Mouse (Mus musculus): Measurements from ENCODE around the gene Rtp1. TPM values are rescaled to one million over a fixed set of nuclear protein-coding genes. Genes with fewer than 3 reads are reported as not detected.

Rtp1 gene
- polyA plus RNA-seq, 1 experiment from 2014 or later: not detected

GRCm38 (mm10) chr16:23456534-23456933 is 27.6 kb downstream of the Rtp1 start:
- H3K36me3 ChIP-seq: no peaks in the 10 kb centered on the region
- no peaks in the 10 kb centered on the region for H3K9me3 ChIP-seq (replicated peaks)
- 48% methylated on average over 3 of the region's 3 CpGs for WGBS
- no peak overlapping the region for H3K4me2 ChIP-seq
- H3K4me1 ChIP-seq (replicated peaks): peaks cover 11% of the 10 kb centered on the region
- H3K4me3 ChIP-seq: no peak overlapping the region
- peaks cover 3% of the 10 kb centered on the region; the same call in 1 of the 2 replicates for H3K27me3 ChIP-seq (replicated peaks)
- no peak overlapping the region; the same call in 1 of the 2 replicates for H3K27ac ChIP-seq (ENCODE audit: poor library complexity, severe bottlenecking)
- H3K9ac ChIP-seq: no peak overlapping the region
- ATAC-seq (ENCODE audit: insufficient number of reproducible peaks, low FRiP score): peak; percentile 42; the same call in 1 of the 2 replicates

- H3K4me2 ChIP-seq: no peak overlapping the region
- no peaks in the 10 kb centered on the region for H3K9me3 ChIP-seq (replicated peaks)
- peaks cover 9% of the 10 kb centered on the region; the same call in 1 of the 2 replicates for H3K4me1 ChIP-seq (replicated peaks)
- ATAC-seq (ENCODE audit: insufficient number of reproducible peaks, low FRiP score): no peak
- WGBS: 78% methylated on average over 5 of the region's 5 CpGs
- no peak overlapping the region for H3K4me3 ChIP-seq
- no peak overlapping the region for H3K27ac ChIP-seq (ENCODE audit: poor library complexity, severe bottlenecking)
- no peaks in the 10 kb centered on the region for H3K36me3 ChIP-seq
- no peak overlapping the region for H3K9ac ChIP-seq
- H3K27me3 ChIP-seq (replicated peaks): peaks cover 3% of the 10 kb centered on the region; the same call in 1 of the 2 replicates
Observed at GRCm38 (mm10) chr16:23457338-23457737, 28.4 kb downstream of the Rtp1 start.

GRCm38 (mm10) chr16:23458906-23459588 is 30.1 kb downstream of the Rtp1 start:
- Histone ChIP-seq H3K9ac (no peak overlapping the region), H3K36me3 (no peaks in the 10 kb centered on the region), H3K9me3 (replicated peaks) (no peaks in the 10 kb centered on the region), H3K4me2 (no peak overlapping the region), H3K27ac (ENCODE audit: poor library complexity, severe bottlenecking) (no peak overlapping the region), H3K4me3 (no peak overlapping the region), H3K4me1 (replicated peaks) (peaks cover 9% of the 10 kb centered on the region; the same call in 1 of the 2 replicates), H3K27me3 (replicated peaks) (peaks cover 3% of the 10 kb centered on the region; the same call in 1 of the 2 replicates)
- ATAC-seq (ENCODE audit: insufficient number of reproducible peaks, low FRiP score): no peak
- WGBS: 54% methylated on average over 7 of the region's 7 CpGs

GRCm38 (mm10) chr16:23463671-23464347 is 34.9 kb downstream of the Rtp1 start:
- H3K9me3 ChIP-seq (replicated peaks): no peaks in the 10 kb centered on the region
- H3K4me3 ChIP-seq: no peak overlapping the region
- H3K9ac ChIP-seq: no peak overlapping the region
- no peak overlapping the region for H3K27ac ChIP-seq (ENCODE audit: poor library complexity, severe bottlenecking)
- H3K4me2 ChIP-seq: no peak overlapping the region
- 63% methylated on average over 4 of the region's 4 CpGs for WGBS
- 0 out of 2 replicates have a peak, but pooled peaks cover 8% of the 10 kb centered on the region for H3K27me3 ChIP-seq (replicated peaks)
- no peak for ATAC-seq (ENCODE audit: insufficient number of reproducible peaks, low FRiP score)
- no peaks in the 10 kb centered on the region for H3K36me3 ChIP-seq
- peaks cover 7% of the 10 kb centered on the region for H3K4me1 ChIP-seq (replicated peaks)

- H3K9ac ChIP-seq: no peak overlapping the region
- H3K4me1 ChIP-seq (replicated peaks): peaks cover 6% of the 10 kb centered on the region
- H3K4me2 ChIP-seq: no peak overlapping the region
- no peaks in the 10 kb centered on the region for H3K27me3 ChIP-seq (replicated peaks)
- WGBS: 59% methylated on average over 6 of the region's 6 CpGs
- ATAC-seq (ENCODE audit: insufficient number of reproducible peaks, low FRiP score): no peak
- no peaks in the 10 kb centered on the region for H3K36me3 ChIP-seq
- no peaks in the 10 kb centered on the region for H3K9me3 ChIP-seq (replicated peaks)
- no peak overlapping the region for H3K27ac ChIP-seq (ENCODE audit: poor library complexity, severe bottlenecking)
- H3K4me3 ChIP-seq: no peak overlapping the region
Observed at GRCm38 (mm10) chr16:23471551-23471950, 42.6 kb downstream of the Rtp1 start.

GRCm38 (mm10) chr16:23472046-23472445 is 43.1 kb downstream of the Rtp1 start:
- ATAC-seq (ENCODE audit: insufficient number of reproducible peaks, low FRiP score): no peak
- H3K4me1 ChIP-seq (replicated peaks): peaks cover under 1% of the 10 kb centered on the region
- no peaks in the 10 kb centered on the region for H3K27me3 ChIP-seq (replicated peaks)
- H3K9ac ChIP-seq: no peak overlapping the region
- H3K36me3 ChIP-seq: no peaks in the 10 kb centered on the region
- WGBS: 68% methylated on average over 3 of the region's 3 CpGs
- H3K4me3 ChIP-seq: no peak overlapping the region
- no peaks in the 10 kb centered on the region for H3K9me3 ChIP-seq (replicated peaks)
- H3K4me2 ChIP-seq: no peak overlapping the region
- no peak overlapping the region for H3K27ac ChIP-seq (ENCODE audit: poor library complexity, severe bottlenecking)

GRCm38 (mm10) chr16:23475651-23476050 is 46.7 kb downstream of the Rtp1 start:
- Histone ChIP-seq H3K27me3 (replicated peaks) (no peaks in the 10 kb centered on the region), H3K4me1 (replicated peaks) (no peaks in the 10 kb centered on the region; the same call in 1 of the 2 replicates), H3K27ac (ENCODE audit: poor library complexity, severe bottlenecking) (no peak overlapping the region), H3K36me3 (no peaks in the 10 kb centered on the region), H3K9ac (no peak overlapping the region), H3K9me3 (replicated peaks) (no peaks in the 10 kb centered on the region), H3K4me2 (no peak overlapping the region), H3K4me3 (no peak overlapping the region)
- 87% methylated on average over 4 of the region's 4 CpGs for WGBS
- no peak for ATAC-seq (ENCODE audit: insufficient number of reproducible peaks, low FRiP score)

GRCm38 (mm10) chr16:23476598-23476997 is 47.7 kb downstream of the Rtp1 start:
- Histone ChIP-seq H3K9me3 (replicated peaks) (no peaks in the 10 kb centered on the region), H3K4me1 (replicated peaks) (no peaks in the 10 kb centered on the region; the same call in 1 of the 2 replicates), H3K4me3 (no peak overlapping the region), H3K9ac (no peak overlapping the region), H3K36me3 (no peaks in the 10 kb centered on the region), H3K4me2 (no peak overlapping the region), H3K27ac (ENCODE audit: poor library complexity, severe bottlenecking) (no peak overlapping the region), H3K27me3 (replicated peaks) (no peaks in the 10 kb centered on the region)
- ATAC-seq (ENCODE audit: insufficient number of reproducible peaks, low FRiP score): no peak

- WGBS: 72% methylated on average over 7 of the region's 7 CpGs
- no peak for ATAC-seq (ENCODE audit: insufficient number of reproducible peaks, low FRiP score)
- no peaks in the 10 kb centered on the region for H3K36me3 ChIP-seq
Observed at GRCm38 (mm10) chr16:23479872-23480603, 51.1 kb downstream of the Rtp1 start.

GRCm38 (mm10) chr16:23482218-23482617 is 53.3 kb downstream of the Rtp1 start:
- H3K9me3 ChIP-seq (replicated peaks): no peaks in the 10 kb centered on the region
- 85% methylated on average over 3 of the region's 3 CpGs for WGBS
- no peak overlapping the region for H3K4me3 ChIP-seq
- no peak overlapping the region for H3K27ac ChIP-seq (ENCODE audit: poor library complexity, severe bottlenecking)
- H3K27me3 ChIP-seq (replicated peaks): peaks cover 27% of the 10 kb centered on the region
- no peak overlapping the region for H3K4me2 ChIP-seq
- H3K9ac ChIP-seq: no peak overlapping the region
- H3K4me1 ChIP-seq (replicated peaks): 0 out of 2 replicates have a peak, but pooled peaks cover 5% of the 10 kb centered on the region
- ATAC-seq (ENCODE audit: insufficient number of reproducible peaks, low FRiP score): no peak
- H3K36me3 ChIP-seq: no peaks in the 10 kb centered on the region

More at GRCm38 (mm10) chr16:23479872-23480603, 51.1 kb downstream of the Rtp1 start:
- H3K9ac ChIP-seq: no peak overlapping the region
- 0 out of 2 replicates have a peak, but pooled peaks cover 5% of the 10 kb centered on the region for H3K4me1 ChIP-seq (replicated peaks)
- H3K4me2 ChIP-seq: no peak overlapping the region
- H3K4me3 ChIP-seq: no peak overlapping the region
- no peaks in the 10 kb centered on the region for H3K9me3 ChIP-seq (replicated peaks)
- H3K27me3 ChIP-seq (replicated peaks): peaks cover 22% of the 10 kb centered on the region
- no peak overlapping the region for H3K27ac ChIP-seq (ENCODE audit: poor library complexity, severe bottlenecking)

- no peak overlapping the region for H3K4me2 ChIP-seq
- H3K4me1 ChIP-seq (replicated peaks): 0 out of 2 replicates have a peak, but pooled peaks cover 5% of the 10 kb centered on the region
- whole genome bisulfite sequencing: 92% methylated on average over 12 of the region's 12 CpGs
- no peak overlapping the region for H3K27ac ChIP-seq (ENCODE audit: poor library complexity, severe bottlenecking)
- ATAC-seq (ENCODE audit: insufficient number of reproducible peaks, low FRiP score): no peak
- H3K9ac ChIP-seq: no peak overlapping the region
- H3K27me3 ChIP-seq (replicated peaks): peaks cover 31% of the 10 kb centered on the region
- H3K9me3 ChIP-seq (replicated peaks): no peaks in the 10 kb centered on the region
- no peaks in the 10 kb centered on the region for H3K36me3 ChIP-seq
- no peak overlapping the region for H3K4me3 ChIP-seq
Observed at GRCm38 (mm10) chr16:23482846-23483245, 53.9 kb downstream of the Rtp1 start.
